Mouse (Mus musculus): Measurements from ENCODE around the gene Olfr71. TPM values are rescaled to one million over a fixed set of nuclear protein-coding genes. Genes with fewer than 3 reads are reported as not detected.

Olfr71 gene
- polyA plus RNA-seq, 1 experiment from 2014 or later = not detected

GRCm38 (mm10) chr4:43732171-43732570, 22.1 kb upstream of the Olfr71 start:
- no peak overlapping the region for H3K4me2 ChIP-seq
- no peak overlapping the region for H3K4me3 ChIP-seq (ENCODE audit: low read depth, low read length)
- ATAC-seq (replicated peaks; ENCODE audit: low FRiP score) = no peak
- no peak overlapping the region for H3K9ac ChIP-seq (ENCODE audit: low read depth, low read length)
- H3K4me1 ChIP-seq (replicated peaks; ENCODE audit: control insufficient read depth, insufficient read depth, low read length) = peaks cover 40% of the 10 kb centered on the region
- no peaks in the 10 kb centered on the region for H3K36me3 ChIP-seq (ENCODE audit: control insufficient read depth, insufficient read depth, low read length)
- H3K9me3 ChIP-seq (ENCODE audit: control insufficient read depth, low read length) = no peaks in the 10 kb centered on the region
- 23% methylated on average over 1 of the region's 1 CpGs for WGBS
- no peak for DNase-seq (ENCODE audit: low spot score)
- H3K27me3 ChIP-seq (replicated peaks; ENCODE audit: control insufficient read depth, insufficient read depth, low read length) = no peaks in the 10 kb centered on the region
- H3K27ac ChIP-seq (ENCODE audit: low read depth, low read length) = no peak overlapping the region

- DNase-seq (ENCODE audit: low spot score) (no peak), ATAC-seq (replicated peaks; ENCODE audit: low FRiP score) (no peak)
- Histone ChIP-seq H3K4me2 (peak overlapping the region; percentile 43), H3K27ac (ENCODE audit: low read depth, low read length) (no peak overlapping the region), H3K4me1 (replicated peaks; ENCODE audit: control insufficient read depth, insufficient read depth, low read length) (peaks cover 47% of the 10 kb centered on the region), H3K36me3 (ENCODE audit: control insufficient read depth, insufficient read depth, low read length) (no peaks in the 10 kb centered on the region), H3K9ac (ENCODE audit: low read depth, low read length) (no peak overlapping the region), H3K27me3 (replicated peaks; ENCODE audit: control insufficient read depth, insufficient read depth, low read length) (no peaks in the 10 kb centered on the region), H3K4me3 (ENCODE audit: low read depth, low read length) (no peak overlapping the region), H3K9me3 (ENCODE audit: control insufficient read depth, low read length) (no peaks in the 10 kb centered on the region)
- 66% methylated on average over 21 of the region's 21 CpGs for WGBS
Measured at GRCm38 (mm10) chr4:43730750-43731297, 20.8 kb upstream of the Olfr71 start.

- peak within 1 kb of the TSS; percentile 43 for H3K4me2 ChIP-seq
Measured at GRCm38 (mm10) chr4:43729794-43730550, 19.9 kb upstream of the Olfr71 start, which contains the start of gene Spaar. Gene Spaar (plus strand): TSS chr4:43730034.

GRCm38 (mm10) chr4:43729126-43729525, 19.1 kb upstream of the Olfr71 start:
- H3K4me1 ChIP-seq (replicated peaks; ENCODE audit: control insufficient read depth, insufficient read depth, low read length) = peaks cover 47% of the 10 kb centered on the region
- no peak overlapping the region for H3K4me3 ChIP-seq (ENCODE audit: low read depth, low read length)
- H3K4me2 ChIP-seq = no peak overlapping the region
- no peaks in the 10 kb centered on the region for H3K27me3 ChIP-seq (replicated peaks; ENCODE audit: control insufficient read depth, insufficient read depth, low read length)
- H3K9me3 ChIP-seq (ENCODE audit: control insufficient read depth, low read length) = no peaks in the 10 kb centered on the region
- DNase-seq (ENCODE audit: low spot score) (no peak), ATAC-seq (replicated peaks; ENCODE audit: low FRiP score) (no peak)
- H3K9ac ChIP-seq (ENCODE audit: low read depth, low read length) = no peak overlapping the region
- WGBS = 45% methylated on average over 3 of the region's 3 CpGs
- peak overlapping the region; percentile 39 for H3K27ac ChIP-seq (ENCODE audit: low read depth, low read length)
- no peaks in the 10 kb centered on the region for H3K36me3 ChIP-seq (ENCODE audit: control insufficient read depth, insufficient read depth, low read length)

More at GRCm38 (mm10) chr4:43729794-43730550, 19.9 kb upstream of the Olfr71 start, which contains the start of gene Spaar:
- H3K36me3 ChIP-seq (ENCODE audit: control insufficient read depth, insufficient read depth, low read length) = no peaks in the 10 kb centered on the region
- peak; percentile 58 for DNase-seq (ENCODE audit: low spot score)
- H3K27ac ChIP-seq (ENCODE audit: low read depth, low read length) = peak within 1 kb of the TSS; percentile 39
- H3K4me3 ChIP-seq (ENCODE audit: low read depth, low read length) = no peak within 1 kb of the TSS
- peak; percentile 73 for ATAC-seq (replicated peaks; ENCODE audit: low FRiP score)
- no peak within 1 kb of the TSS for H3K9ac ChIP-seq (ENCODE audit: low read depth, low read length)
- WGBS = 34% methylated on average over 14 of the region's 14 CpGs
- H3K27me3 ChIP-seq (replicated peaks; ENCODE audit: control insufficient read depth, insufficient read depth, low read length) = no peaks in the 10 kb centered on the region
- no peaks in the 10 kb centered on the region for H3K9me3 ChIP-seq (ENCODE audit: control insufficient read depth, low read length)
- H3K4me1 ChIP-seq (replicated peaks; ENCODE audit: control insufficient read depth, insufficient read depth, low read length) = peaks cover 47% of the 10 kb centered on the region

GRCm38 (mm10) chr4:43728576-43728954, 18.5 kb upstream of the Olfr71 start:
- no peak overlapping the region for H3K4me3 ChIP-seq (ENCODE audit: low read depth, low read length)
- no peaks in the 10 kb centered on the region for H3K27me3 ChIP-seq (replicated peaks; ENCODE audit: control insufficient read depth, insufficient read depth, low read length)
- peaks cover 47% of the 10 kb centered on the region for H3K4me1 ChIP-seq (replicated peaks; ENCODE audit: control insufficient read depth, insufficient read depth, low read length)
- DNase-seq (ENCODE audit: low spot score) (no peak), ATAC-seq (replicated peaks; ENCODE audit: low FRiP score) (0 out of 2 replicates have a peak, but pooled peaks have one; percentile 3)
- peak overlapping the region; percentile 39 for H3K27ac ChIP-seq (ENCODE audit: low read depth, low read length)
- no peaks in the 10 kb centered on the region for H3K9me3 ChIP-seq (ENCODE audit: control insufficient read depth, low read length)
- no peaks in the 10 kb centered on the region for H3K36me3 ChIP-seq (ENCODE audit: control insufficient read depth, insufficient read depth, low read length)
- 17% methylated on average over 5 of the region's 5 CpGs for WGBS
- H3K4me2 ChIP-seq = no peak overlapping the region
- no peak overlapping the region for H3K9ac ChIP-seq (ENCODE audit: low read depth, low read length)

- Histone ChIP-seq H3K27me3 (replicated peaks; ENCODE audit: control insufficient read depth, insufficient read depth, low read length) (no peaks in the 10 kb centered on the region), H3K9me3 (ENCODE audit: control insufficient read depth, low read length) (no peaks in the 10 kb centered on the region), H3K4me1 (replicated peaks; ENCODE audit: control insufficient read depth, insufficient read depth, low read length) (peaks cover 47% of the 10 kb centered on the region), H3K4me3 (ENCODE audit: low read depth, low read length) (no peak overlapping the region), H3K27ac (ENCODE audit: low read depth, low read length) (peak overlapping the region; percentile 39; the same call in 1 of the 2 replicates), H3K4me2 (peak overlapping the region; percentile 14; the same call in 1 of the 2 replicates), H3K9ac (ENCODE audit: low read depth, low read length) (no peak overlapping the region), H3K36me3 (ENCODE audit: control insufficient read depth, insufficient read depth, low read length) (no peaks in the 10 kb centered on the region)
- no peak for DNase-seq (ENCODE audit: low spot score)
- peak; percentile 68 for ATAC-seq (replicated peaks; ENCODE audit: low FRiP score)
- 52% methylated on average over 7 of the region's 7 CpGs for WGBS
Measured at GRCm38 (mm10) chr4:43727718-43728575, 17.9 kb upstream of the Olfr71 start.

GRCm38 (mm10) chr4:43726995-43727394, 16.9 kb upstream of the Olfr71 start, which contains the start of gene Hrct1:
Gene Hrct1 (plus strand): TSS chr4:43727188.
- peaks cover 45% of the 10 kb centered on the region for H3K4me1 ChIP-seq (replicated peaks; ENCODE audit: control insufficient read depth, insufficient read depth, low read length)

GRCm38 (mm10) chr4:43726228-43726993, 16.4 kb upstream of the Olfr71 start:
- Histone ChIP-seq H3K27me3 (replicated peaks; ENCODE audit: control insufficient read depth, insufficient read depth, low read length) (no peaks in the 10 kb centered on the region), H3K9me3 (ENCODE audit: control insufficient read depth, low read length) (no peaks in the 10 kb centered on the region), H3K27ac (ENCODE audit: low read depth, low read length) (no peak overlapping the region), H3K9ac (ENCODE audit: low read depth, low read length) (no peak overlapping the region), H3K36me3 (ENCODE audit: control insufficient read depth, insufficient read depth, low read length) (no peaks in the 10 kb centered on the region), H3K4me3 (ENCODE audit: low read depth, low read length) (no peak overlapping the region), H3K4me2 (no peak overlapping the region), H3K4me1 (replicated peaks; ENCODE audit: control insufficient read depth, insufficient read depth, low read length) (peaks cover 45% of the 10 kb centered on the region)
- WGBS = 35% methylated on average over 12 of the region's 12 CpGs
- DNase-seq (ENCODE audit: low spot score) (no peak), ATAC-seq (replicated peaks; ENCODE audit: low FRiP score) (no peak)

More at GRCm38 (mm10) chr4:43726995-43727394, 16.9 kb upstream of the Olfr71 start, which contains the start of gene Hrct1:
- Histone ChIP-seq H3K27ac (ENCODE audit: low read depth, low read length) (peak within 1 kb of the TSS; percentile 39; the same call in 1 of the 2 replicates), H3K27me3 (replicated peaks; ENCODE audit: control insufficient read depth, insufficient read depth, low read length) (no peaks in the 10 kb centered on the region), H3K4me3 (ENCODE audit: low read depth, low read length) (no peak within 1 kb of the TSS), H3K36me3 (ENCODE audit: control insufficient read depth, insufficient read depth, low read length) (no peaks in the 10 kb centered on the region), H3K9me3 (ENCODE audit: control insufficient read depth, low read length) (no peaks in the 10 kb centered on the region), H3K9ac (ENCODE audit: low read depth, low read length) (no peak within 1 kb of the TSS), H3K4me2 (peak within 1 kb of the TSS; percentile 14; the same call in 1 of the 2 replicates)
- no peak for DNase-seq (ENCODE audit: low spot score)
- WGBS = 40% methylated on average over 3 of the region's 3 CpGs
- no peak for ATAC-seq (replicated peaks; ENCODE audit: low FRiP score)

Data from liver, embryonic 11.5 days (tissue).